Mouse (Mus musculus) embryonic facial prominence, embryonic 11.5 days (tissue): ENCODE data around the gene Gdpd5. TPM values are rescaled to one million over a fixed set of nuclear protein-coding genes. Genes with fewer than 3 reads are reported as not detected.

Experiments
- ATAC-seq: fragments of 200-750 bp; cut with Nextera tagmentation; replicated peaks from 2 replicates; pipeline ENCODE4 v1.8.0; 2017; ENCODE audit warnings: low read depth; ENCODE audit not compliant: insufficient number of reproducible peaks, low FRiP score, low TSS enrichment
- DNase-seq: peaks from one replicate; pipeline ENCODE4 v3.0.0-alpha.2; 2015; ENCODE audit warnings: low spot score
- H3K27ac ChIP-seq: fragments of 300-500 bp; sonication (generic); replicated peaks from 2 replicates; pipeline ENCODE4 v1.5.1; 2014; ENCODE audit warnings: mild to moderate bottlenecking, low read depth, low read length, control low read depth
- H3K27me3 ChIP-seq: fragments of 300-500 bp; sonication (generic); 2 replicates; pipeline ENCODE4 v1.6.1; 2014; ENCODE audit warnings: mild to moderate bottlenecking, low read length, moderate library complexity, mixed read lengths; ENCODE audit not compliant: control insufficient read depth, insufficient read depth
- H3K36me3 ChIP-seq: fragments of 300-500 bp; sonication (generic); replicated peaks from 2 replicates; pipeline ENCODE4 v1.6.1; 2014; ENCODE audit warnings: low read depth, mild to moderate bottlenecking, low read length, moderate library complexity, mixed read lengths; ENCODE audit not compliant: control insufficient read depth, insufficient read depth
- H3K4me1 ChIP-seq: fragments of 300-500 bp; sonication (generic); 2 replicates; pipeline ENCODE4 v1.6.1; 2014; ENCODE audit warnings: low read length, mixed read lengths; ENCODE audit not compliant: control insufficient read depth, insufficient read depth
- H3K4me2 ChIP-seq: fragments of 300-500 bp; sonication (generic); 2 replicates; pipeline ENCODE4 v1.6.1; 2014; ENCODE audit warnings: low read depth, mild to moderate bottlenecking, control low read depth, low read length, moderate library complexity
- H3K4me3 ChIP-seq: fragments of 300-500 bp; sonication (generic); 2 replicates; pipeline ENCODE4 v1.5.1; 2014; ENCODE audit warnings: low read depth, low read length, control low read depth
- H3K9ac ChIP-seq: fragments of 300-500 bp; sonication (generic); replicated peaks from 2 replicates; pipeline ENCODE4 v1.6.1; 2014; ENCODE audit warnings: mild to moderate bottlenecking, control low read depth, low read length
- H3K9me3 ChIP-seq: fragments of 300-500 bp; sonication (generic); replicated peaks from 2 replicates; pipeline ENCODE4 v1.6.1; 2016; ENCODE audit warnings: mild to moderate bottlenecking, low read length, inconsistent platforms, mixed read lengths; ENCODE audit not compliant: control insufficient read depth
- WGBS: fragments of 180-500 bp; shearing (Covaris S2); extraction: QIAGEN DNeasy Blood & Tissue Kit; methylation state at CpG from one replicate; pipeline ENCODE4 v1.1.7; 2014; 5-methylcytosine and 5-hydroxymethylcytosine counted together
- polyA plus RNA-seq: library from polyadenylated mRNA; unstranded; fragments of >200 nt; fragmentation: Nextera tagmentation; extraction: Ambion mirVana; gene quantifications from 2 replicates; pipeline ENCODE4 v1.2.1, GENCODE M21; 2014

The Gdpd5 gene
- polyA plus RNA-seq, 1 experiment from 2014 or later: 10.2 TPM

- H3K27ac ChIP-seq: no peak overlapping the region
Measured at GRCm38 (mm10) chr7:99429786-99430185, 48.6 kb downstream of the Gdpd5 start.

GRCm38 (mm10) chr7:99430246-99430645 lies 49.0 kb downstream of the Gdpd5 start:
- WGBS: 68% methylated on average over 11 of the region's 11 CpGs
- Histone ChIP-seq H3K9me3 (no peaks in the 10 kb centered on the region), H3K9ac (no peak overlapping the region), H3K4me1 (no peaks in the 10 kb centered on the region), H3K4me3 (no peak overlapping the region), H3K36me3 (no peaks in the 10 kb centered on the region), H3K27me3 (no peaks in the 10 kb centered on the region), H3K27ac (no peak overlapping the region), H3K4me2 (no peak overlapping the region)
- ATAC-seq (no peak), DNase-seq (no peak)

More at GRCm38 (mm10) chr7:99429786-99430185, 48.6 kb downstream of the Gdpd5 start:
- no peaks in the 10 kb centered on the region for H3K9me3 ChIP-seq
- H3K4me1 ChIP-seq: no peaks in the 10 kb centered on the region; the same call in 1 of the 2 replicates
- no peaks in the 10 kb centered on the region for H3K36me3 ChIP-seq
- ATAC-seq (no peak), DNase-seq (no peak)
- WGBS: 54% methylated on average over 6 of the region's 6 CpGs
- H3K9ac ChIP-seq: no peak overlapping the region
- H3K27me3 ChIP-seq: no peaks in the 10 kb centered on the region
- no peak overlapping the region for H3K4me3 ChIP-seq
- H3K4me2 ChIP-seq: no peak overlapping the region

- H3K36me3 ChIP-seq: no peaks in the 10 kb centered on the region
- H3K4me3 ChIP-seq: no peak overlapping the region
- no peaks in the 10 kb centered on the region for H3K27me3 ChIP-seq
- WGBS: 63% methylated on average over 14 of the region's 14 CpGs
- no peak overlapping the region for H3K27ac ChIP-seq
- ATAC-seq (no peak), DNase-seq (no peak)
- H3K9me3 ChIP-seq: no peaks in the 10 kb centered on the region
- no peaks in the 10 kb centered on the region; the same call in 1 of the 2 replicates for H3K4me1 ChIP-seq
- no peak overlapping the region for H3K9ac ChIP-seq
- no peak overlapping the region for H3K4me2 ChIP-seq
Measured at GRCm38 (mm10) chr7:99432248-99432647, 51.0 kb downstream of the Gdpd5 start.

- Histone ChIP-seq H3K9ac (no peak overlapping the region), H3K36me3 (no peaks in the 10 kb centered on the region), H3K27ac (no peak overlapping the region), H3K4me1 (no peaks in the 10 kb centered on the region; the same call in 1 of the 2 replicates), H3K9me3 (no peaks in the 10 kb centered on the region), H3K4me2 (no peak overlapping the region), H3K27me3 (no peaks in the 10 kb centered on the region), H3K4me3 (no peak overlapping the region)
- no peak for ATAC-seq
- no peak for DNase-seq
- 92% methylated on average over 6 of the region's 6 CpGs for WGBS
Measured at GRCm38 (mm10) chr7:99432863-99433262, 51.6 kb downstream of the Gdpd5 start.

GRCm38 (mm10) chr7:99434672-99435250 lies 53.5 kb downstream of the Gdpd5 start:
- no peaks in the 10 kb centered on the region for H3K9me3 ChIP-seq
- no peak for DNase-seq
- H3K4me1 ChIP-seq: no peaks in the 10 kb centered on the region; the same call in 1 of the 2 replicates
- H3K9ac ChIP-seq: no peak overlapping the region
- H3K4me3 ChIP-seq: no peak overlapping the region
- ATAC-seq: no peak
- no peak overlapping the region for H3K27ac ChIP-seq
- H3K27me3 ChIP-seq: no peaks in the 10 kb centered on the region
- 35% methylated on average over 12 of the region's 12 CpGs for WGBS
- H3K36me3 ChIP-seq: no peaks in the 10 kb centered on the region
- no peak overlapping the region for H3K4me2 ChIP-seq

GRCm38 (mm10) chr7:99436530-99436929 lies 55.3 kb downstream of the Gdpd5 start:
- H3K27me3 ChIP-seq: no peaks in the 10 kb centered on the region
- H3K4me2 ChIP-seq: no peak overlapping the region
- peaks cover 3% of the 10 kb centered on the region for H3K4me1 ChIP-seq
- WGBS: 5% methylated on average over 4 of the region's 4 CpGs
- no peak overlapping the region for H3K27ac ChIP-seq
- no peak overlapping the region for H3K4me3 ChIP-seq
- H3K9ac ChIP-seq: no peak overlapping the region
- DNase-seq (no peak), ATAC-seq (no peak)
- H3K9me3 ChIP-seq: no peaks in the 10 kb centered on the region
- H3K36me3 ChIP-seq: no peaks in the 10 kb centered on the region

- no peak for ATAC-seq
- Histone ChIP-seq H3K27ac (no peak overlapping the region), H3K9me3 (no peaks in the 10 kb centered on the region), H3K27me3 (no peaks in the 10 kb centered on the region), H3K4me3 (no peak overlapping the region), H3K4me1 (peaks cover 7% of the 10 kb centered on the region), H3K4me2 (no peak overlapping the region), H3K36me3 (no peaks in the 10 kb centered on the region), H3K9ac (no peak overlapping the region)
- DNase-seq: no peak
- WGBS: 69% methylated on average over 10 of the region's 10 CpGs
Measured at GRCm38 (mm10) chr7:99438881-99439280, 57.7 kb downstream of the Gdpd5 start.

GRCm38 (mm10) chr7:99441534-99442072 lies 60.4 kb downstream of the Gdpd5 start:
- 24% methylated on average over 6 of the region's 6 CpGs for whole genome bisulfite sequencing
- H3K27ac ChIP-seq: 0 out of 2 replicates have a peak overlapping the region, but pooled peaks have one; percentile 29
- no peak overlapping the region for H3K9ac ChIP-seq
- H3K4me1 ChIP-seq: peaks cover 7% of the 10 kb centered on the region
- no peaks in the 10 kb centered on the region for H3K9me3 ChIP-seq
- peak; percentile 39 for DNase-seq
- H3K36me3 ChIP-seq: no peaks in the 10 kb centered on the region
- no peak overlapping the region for H3K4me3 ChIP-seq
- ATAC-seq: no peak
- no peak overlapping the region for H3K4me2 ChIP-seq
- no peaks in the 10 kb centered on the region for H3K27me3 ChIP-seq
